Mouse (Mus musculus): ENCODE data around the gene Islr. TPM values are rescaled to one million over a fixed set of nuclear protein-coding genes. Genes with fewer than 3 reads are reported as not detected.
A peak's percentile ranks its signal among the peaks of the same experiment; 100 is the strongest.

The Islr gene
- total and polyA plus RNA-seq, 2 experiments from 2014 or later = 27.4 to 45.8 TPM

GRCm38 (mm10) chr9:58155366-58155765 is 48.7 kb downstream of the Islr start:
- H3K36me3 ChIP-seq (ENCODE audit: insufficient read depth) = no peaks in the 10 kb centered on the region
- no peak overlapping the region for H3K9ac ChIP-seq
- H3K4me3 ChIP-seq (ENCODE audit: low read depth, low read length) = no peak overlapping the region
- no peaks in the 10 kb centered on the region for H3K4me1 ChIP-seq (ENCODE audit: insufficient read depth)
- ATAC-seq (no peak), DNase-seq (no peak)
- H3K27ac ChIP-seq (ENCODE audit: low read depth, low read length) = no peak overlapping the region
- no peak for TF ChIP-seq CTCF (IDR thresholded peaks at IDR 0.05; ENCODE audit: low read depth)
- no peaks in the 10 kb centered on the region for H3K9me3 ChIP-seq (ENCODE audit: low read length)
- H3K27me3 ChIP-seq (ENCODE audit: insufficient read depth, low read length) = no peaks in the 10 kb centered on the region
- H3K4me2 ChIP-seq (ENCODE audit: low read depth) = no peak overlapping the region
- 45% methylated on average over 3 of the region's 3 CpGs for WGBS

DNA sequence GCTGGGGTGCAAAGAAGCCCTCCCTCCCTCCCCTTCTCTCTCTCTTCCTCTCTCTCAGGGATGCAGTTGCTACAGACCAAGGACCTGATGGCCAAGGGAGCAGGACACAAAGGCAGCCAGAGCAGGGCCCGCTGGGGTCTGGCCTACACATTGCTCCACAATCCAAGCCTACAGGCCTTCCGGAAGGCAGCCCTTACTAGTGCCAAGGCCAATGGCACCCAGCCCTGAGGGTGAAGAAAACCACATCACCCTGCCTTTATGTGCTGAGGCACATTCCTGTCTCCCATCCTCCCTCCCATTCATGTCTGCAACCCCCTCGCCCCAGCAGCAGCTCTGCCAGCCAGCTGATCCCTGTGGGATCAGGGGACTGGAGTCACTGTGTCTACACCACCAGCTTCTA is 51.0 kb downstream of the Islr start:
- peak; percentile 15 for DNase-seq
- Histone ChIP-seq H3K4me1 (ENCODE audit: insufficient read depth) (no peaks in the 10 kb centered on the region), H3K36me3 (ENCODE audit: insufficient read depth) (no peaks in the 10 kb centered on the region), H3K4me3 (ENCODE audit: low read depth, low read length) (no peak overlapping the region), H3K27me3 (ENCODE audit: insufficient read depth, low read length) (no peaks in the 10 kb centered on the region), H3K4me2 (ENCODE audit: low read depth) (no peak overlapping the region), H3K27ac (ENCODE audit: low read depth, low read length) (no peak overlapping the region), H3K9me3 (ENCODE audit: low read length) (no peaks in the 10 kb centered on the region), H3K9ac (no peak overlapping the region)
- peak; percentile 77 for ATAC-seq
- 64% methylated on average over 3 of the region's 3 CpGs for WGBS
- TF ChIP-seq CTCF (IDR thresholded peaks at IDR 0.05; ENCODE audit: low read depth) = no peak

- Histone ChIP-seq H3K9ac (no peak overlapping the region), H3K27me3 (ENCODE audit: insufficient read depth, low read length) (no peaks in the 10 kb centered on the region), H3K4me3 (ENCODE audit: low read depth, low read length) (no peak overlapping the region), H3K27ac (ENCODE audit: low read depth, low read length) (no peak overlapping the region), H3K4me1 (ENCODE audit: insufficient read depth) (no peaks in the 10 kb centered on the region), H3K9me3 (ENCODE audit: low read length) (no peaks in the 10 kb centered on the region), H3K4me2 (ENCODE audit: low read depth) (no peak overlapping the region), H3K36me3 (ENCODE audit: insufficient read depth) (no peaks in the 10 kb centered on the region)
- WGBS = 75% methylated on average over 4 of the region's 4 CpGs
- DNase-seq (no peak), ATAC-seq (no peak)
- peak; percentile 20; the same call in 1 of the 2 replicates for TF ChIP-seq CTCF (IDR thresholded peaks at IDR 0.05; ENCODE audit: low read depth)
Observed at GRCm38 (mm10) chr9:58150733-58151361, 53.3 kb downstream of the Islr start.

DNA sequence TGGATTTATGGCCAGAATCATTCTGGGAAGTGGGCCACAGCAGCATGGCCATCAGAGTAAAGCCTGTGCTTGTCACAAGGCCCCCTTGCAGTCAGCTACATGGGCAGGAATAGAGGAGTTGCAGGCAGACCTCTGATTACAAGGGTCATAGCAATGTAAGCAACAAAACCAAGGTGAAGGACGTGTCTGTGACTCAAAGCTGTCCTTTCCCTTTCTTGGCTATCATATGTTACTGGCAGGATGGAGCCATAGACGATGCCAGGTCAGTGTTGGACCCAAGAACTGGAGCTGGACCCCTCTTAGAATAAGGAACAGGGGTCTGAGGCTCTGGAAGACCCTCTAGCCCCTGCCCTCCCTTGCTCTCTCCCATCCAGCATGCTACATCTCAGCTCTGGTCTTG is 55.3 kb downstream of the Islr start:
- ATAC-seq (no peak), DNase-seq (no peak)
- Histone ChIP-seq H3K4me2 (ENCODE audit: low read depth) (no peak overlapping the region), H3K9ac (no peak overlapping the region), H3K36me3 (ENCODE audit: insufficient read depth) (no peaks in the 10 kb centered on the region), H3K4me1 (ENCODE audit: insufficient read depth) (no peaks in the 10 kb centered on the region), H3K27me3 (ENCODE audit: insufficient read depth, low read length) (no peaks in the 10 kb centered on the region), H3K27ac (ENCODE audit: low read depth, low read length) (no peak overlapping the region), H3K4me3 (ENCODE audit: low read depth, low read length) (no peak overlapping the region), H3K9me3 (ENCODE audit: low read length) (no peaks in the 10 kb centered on the region)
- no peak for TF ChIP-seq CTCF (IDR thresholded peaks at IDR 0.05; ENCODE audit: low read depth)
- 57% methylated on average over 2 of the region's 2 CpGs for WGBS

- H3K4me3 ChIP-seq (ENCODE audit: low read depth, low read length) = no peak overlapping the region
- no peaks in the 10 kb centered on the region for H3K9me3 ChIP-seq (ENCODE audit: low read length)
- no peaks in the 10 kb centered on the region for H3K36me3 ChIP-seq (ENCODE audit: insufficient read depth)
- TF ChIP-seq CTCF (IDR thresholded peaks at IDR 0.05; ENCODE audit: low read depth) = no peak
- 84% methylated on average over 5 of the region's 5 CpGs for WGBS
- H3K4me2 ChIP-seq (ENCODE audit: low read depth) = no peak overlapping the region
- no peak overlapping the region for H3K27ac ChIP-seq (ENCODE audit: low read depth, low read length)
- H3K9ac ChIP-seq = no peak overlapping the region
- ATAC-seq (no peak), DNase-seq (no peak)
- no peaks in the 10 kb centered on the region for H3K4me1 ChIP-seq (ENCODE audit: insufficient read depth)
- H3K27me3 ChIP-seq (ENCODE audit: insufficient read depth, low read length) = no peaks in the 10 kb centered on the region
Observed at GRCm38 (mm10) chr9:58145417-58145816, 58.7 kb downstream of the Islr start.

DNA sequence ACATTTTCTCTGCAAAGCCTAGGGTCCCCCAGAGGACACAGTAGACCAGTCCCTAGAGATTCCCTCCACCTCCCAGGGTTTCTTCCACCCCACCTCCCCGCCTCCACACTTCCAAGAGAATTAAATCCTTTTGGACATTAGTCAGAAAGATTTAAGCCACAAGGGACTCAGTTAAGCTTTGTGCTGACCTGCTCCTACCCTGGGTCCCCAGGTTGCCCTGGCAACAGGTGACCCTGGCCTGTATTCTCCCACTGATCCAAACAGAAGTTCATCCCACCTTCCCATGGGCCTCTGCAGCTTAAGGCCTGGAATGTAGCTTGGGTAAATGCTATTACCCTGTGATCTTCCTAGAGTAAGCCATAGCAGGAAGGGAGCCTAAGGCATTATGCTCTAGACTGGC is 59.4 kb downstream of the Islr start:
- H3K27ac ChIP-seq (ENCODE audit: low read depth, low read length) = no peak overlapping the region
- DNase-seq (no peak), ATAC-seq (no peak)
- 55% methylated on average over 1 of the region's 1 CpGs for WGBS
- peaks cover 6% of the 10 kb centered on the region; the same call in 1 of the 2 replicates for H3K4me1 ChIP-seq (ENCODE audit: insufficient read depth)
- H3K4me2 ChIP-seq (ENCODE audit: low read depth) = no peak overlapping the region
- no peak for TF ChIP-seq CTCF (IDR thresholded peaks at IDR 0.05; ENCODE audit: low read depth)
- H3K9me3 ChIP-seq (ENCODE audit: low read length) = no peaks in the 10 kb centered on the region
- no peaks in the 10 kb centered on the region for H3K27me3 ChIP-seq (ENCODE audit: insufficient read depth, low read length)
- H3K36me3 ChIP-seq (ENCODE audit: insufficient read depth) = no peaks in the 10 kb centered on the region
- H3K4me3 ChIP-seq (ENCODE audit: low read depth, low read length) = no peak overlapping the region
- H3K9ac ChIP-seq = no peak overlapping the region

DNA sequence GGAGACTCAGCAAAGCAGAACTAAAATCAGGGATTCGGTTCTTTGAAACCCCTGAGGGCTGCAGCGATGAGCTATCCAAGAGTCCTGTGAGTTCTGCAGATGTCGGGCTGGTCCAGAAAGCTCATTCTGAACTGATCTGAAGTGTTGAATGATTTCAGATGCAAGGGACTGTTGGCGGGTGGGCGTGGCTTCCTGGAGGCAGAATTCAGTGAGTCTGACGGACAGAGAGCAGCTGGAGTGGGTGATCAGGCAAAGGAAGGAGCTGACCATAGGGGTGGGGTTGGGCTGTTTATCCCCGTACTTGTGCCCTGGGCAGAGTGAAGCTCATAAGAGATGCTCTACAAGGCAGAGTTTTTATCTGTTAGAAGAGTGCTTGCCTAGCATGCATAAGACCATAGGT is 60.7 kb downstream of the Islr start:
- peaks cover 6% of the 10 kb centered on the region; the same call in 1 of the 2 replicates for H3K4me1 ChIP-seq (ENCODE audit: insufficient read depth)
- no peak for TF ChIP-seq CTCF (IDR thresholded peaks at IDR 0.05; ENCODE audit: low read depth)
- H3K9ac ChIP-seq = no peak overlapping the region
- no peak for ATAC-seq
- no peak overlapping the region for H3K27ac ChIP-seq (ENCODE audit: low read depth, low read length)
- H3K27me3 ChIP-seq (ENCODE audit: insufficient read depth, low read length) = no peaks in the 10 kb centered on the region
- H3K9me3 ChIP-seq (ENCODE audit: low read length) = no peaks in the 10 kb centered on the region
- DNase-seq = no peak
- no peak overlapping the region for H3K4me2 ChIP-seq (ENCODE audit: low read depth)
- H3K36me3 ChIP-seq (ENCODE audit: insufficient read depth) = no peaks in the 10 kb centered on the region
- H3K4me3 ChIP-seq (ENCODE audit: low read depth, low read length) = no peak overlapping the region
- 46% methylated on average over 7 of the region's 7 CpGs for WGBS

Measured in forebrain, postnatal 0 days (tissue).